In the genomic region with DNA sequence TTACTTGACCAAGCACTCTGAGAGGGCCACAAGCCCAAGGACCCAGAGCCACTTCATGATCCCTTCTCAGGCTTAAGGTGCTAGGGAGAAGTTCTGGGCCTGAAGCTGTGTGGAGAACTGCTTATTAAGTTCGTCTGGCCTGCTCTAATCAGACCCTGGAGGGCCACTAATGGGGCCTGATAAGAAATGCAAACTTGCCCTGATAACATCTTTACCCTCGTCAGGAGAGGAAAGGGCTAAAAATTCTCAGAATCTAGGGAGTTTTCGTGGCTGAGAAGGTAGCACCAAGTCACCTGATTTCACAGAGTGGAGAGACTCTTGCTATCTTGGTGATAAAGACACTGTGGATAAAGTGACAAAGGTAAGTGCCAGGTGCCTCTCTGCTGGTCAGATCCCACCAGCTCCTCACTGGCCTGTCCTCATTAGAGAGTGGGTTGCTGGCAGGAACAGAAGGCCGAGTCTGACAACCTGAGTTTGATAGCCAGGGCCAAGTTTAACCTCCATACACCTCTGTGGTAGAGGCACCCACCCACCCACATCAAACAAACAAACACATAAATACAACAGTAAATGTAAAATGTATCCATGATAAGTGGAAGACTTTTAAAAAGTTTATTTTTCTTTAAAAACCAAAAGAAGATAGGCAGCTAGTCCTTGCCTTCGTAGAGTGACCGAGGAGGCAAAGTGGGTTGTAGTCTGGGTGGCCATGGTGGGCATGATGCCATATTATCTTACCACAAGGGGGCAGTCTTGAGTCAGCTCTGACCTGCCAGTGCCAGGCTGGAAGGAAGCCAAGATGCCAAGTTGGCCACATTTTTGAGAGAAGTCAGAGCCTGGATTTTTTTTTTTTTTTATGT, we compare ENCODE assay signal across 8 mouse cellular contexts. TPM values are rescaled to one million over a fixed set of nuclear protein-coding genes. Genes with fewer than 3 reads are reported as not detected.
DNase-seq lines count a peak whose midpoint lies in the region; ATAC-seq and TF ChIP-seq lines count a peak whose summit lies in the region.

Gene Pga5, minus strand, starts transcription at position 157 of the 857 bp plus-strand sequence.

- peak; percentile 75 for DNase-seq in CD4-positive helper T cell, adult 2 months (ENCODE audit: low read depth, low spot score)
- DNase-seq in adrenal gland, postnatal 4 days (ENCODE audit: low spot score in 2 of 2), result peak; percentile 50 to 74
- peak; percentile 59 for DNase-seq in heart, postnatal 0 days (ENCODE audit: low spot score)
- DNase-seq in layer of hippocampus, adult 18-20 months (ENCODE audit: low spot score in 2 of 2), result peak; percentile 62 to 92
- peak; percentile 85 for DNase-seq in lung, adult 2 months
- peak; percentile 61 for DNase-seq in testis, postnatal 14 days (ENCODE audit: low spot score)

- TF ChIP-seq CTCF in heart, postnatal 0 days (IDR thresholded peaks at IDR 0.05; ENCODE audit: low read depth), result peak; percentile 89
- TF ChIP-seq CTCF in lung, adult 2 months (IDR thresholded peaks at IDR 0.05; ENCODE audit: insufficient read depth, low read length), result peak; percentile 98
- TF ChIP-seq CTCF in olfactory bulb, adult 2 months (IDR thresholded peaks at IDR 0.05; ENCODE audit: insufficient read depth, low read depth, low read length), result peak; percentile 64

- no peak within 1 kb of the TSS for H3K4me2 ChIP-seq in heart, postnatal 0 days (ENCODE audit: low read depth, low read length)

- no peaks in the 10 kb centered on the region for H3K4me1 ChIP-seq in heart, postnatal 0 days (ENCODE audit: control insufficient read depth, insufficient read depth)
- H3K4me1 ChIP-seq in lung, adult 2 months (ENCODE audit: control insufficient read depth, insufficient read depth, low read length), result no peaks in the 10 kb centered on the region
- no peaks in the 10 kb centered on the region for H3K4me1 ChIP-seq in olfactory bulb, adult 2 months (ENCODE audit: control insufficient read depth, insufficient read depth, low read length)

- peak; percentile 88 for ATAC-seq in erythroid progenitor cell, adult 5-6 weeks (replicated peaks; ENCODE audit: low FRiP score, poor library complexity, severe bottlenecking)
- ATAC-seq in heart, postnatal 0 days (ENCODE audit: insufficient read depth, low read depth), result peak; percentile 35; the same call in 1 of the 2 replicates

- TF ChIP-seq EP300 in heart, postnatal 0 days (IDR thresholded peaks at IDR 0.05; ENCODE audit: low read depth), result no peak

- no peaks in the 10 kb centered on the region for H3K36me3 ChIP-seq in heart, postnatal 0 days (replicated peaks; ENCODE audit: control insufficient read depth, insufficient read depth, low read length)

- no peak within 1 kb of the TSS for H3K4me3 ChIP-seq in heart, postnatal 0 days (ENCODE audit: low read depth, low read length)
- H3K4me3 ChIP-seq in lung, adult 2 months (replicated peaks; ENCODE audit: extremely low read depth, low read depth, low read length), result no peak within 1 kb of the TSS
- H3K4me3 ChIP-seq in olfactory bulb, adult 2 months (ENCODE audit: insufficient read depth, low read depth, low read length), result no peak within 1 kb of the TSS

- whole genome bisulfite sequencing in heart, postnatal 0 days, result 23% methylated on average over 6 of the region's 6 CpGs
- 21% methylated on average over 6 of the region's 6 CpGs for WGBS in lung, adult 2 months
- WGBS in olfactory bulb, adult 2 months, result 31% methylated on average over 6 of the region's 6 CpGs

- no peak within 1 kb of the TSS for H3K27ac ChIP-seq in heart, postnatal 0 days (ENCODE audit: low read depth)
- H3K27ac ChIP-seq in olfactory bulb, adult 2 months (ENCODE audit: insufficient read depth, low read depth, low read length), result no peak within 1 kb of the TSS

- no peaks in the 10 kb centered on the region for H3K9me3 ChIP-seq in heart, postnatal 0 days (replicated peaks; ENCODE audit: control insufficient read depth, low read length)

- no peaks in the 10 kb centered on the region for H3K27me3 ChIP-seq in heart, postnatal 0 days (ENCODE audit: control insufficient read depth, insufficient read depth, low read length)

- no peak for TF ChIP-seq POLR2A in lung, adult 2 months (IDR thresholded peaks at IDR 0.05; ENCODE audit: borderline replicate concordance, extremely low read depth, low read depth, low read length)
- no peak for TF ChIP-seq POLR2A in olfactory bulb, adult 2 months (IDR thresholded peaks at IDR 0.05; ENCODE audit: insufficient read depth, low read depth, low read length)

- H3K9ac ChIP-seq in heart, postnatal 0 days (replicated peaks; ENCODE audit: low read depth, low read length), result no peak within 1 kb of the TSS

RNA-seq across cellular contexts. Expression of gene Pga5, which starts in this region (rescaled TPM):
- total RNA-seq in adrenal gland, postnatal 4 days (2021), result under 1 TPM in 1 of 2 experiments, not detected in 1; 0.56 TPM
- total RNA-seq in erythroid progenitor cell, adult 5-6 weeks (2015; ENCODE audit: low replicate concordance), result not detected in 2 replicates
- not detected in 2 replicates for total RNA-seq in erythroid progenitor cell, adult 5-6 weeks (2017; ENCODE audit: low replicate concordance)
- total RNA-seq in heart, postnatal 0 days (2014; rRNA removed; ENCODE audit: low replicate concordance), result not detected in 2 replicates
- polyA plus RNA-seq in heart, postnatal 0 days (2015; fragmentation: Nextera tagmentation; extraction: Ambion mirVana), result not detected in 2 replicates
- total RNA-seq in layer of hippocampus, adult 18-20 months (2021), result not detected
- polyA plus RNA-seq in lung, adult 2 months (2012; rRNA removed), result not detected in 2 replicates
- not detected in 2 replicates for polyA plus RNA-seq in olfactory bulb, adult 2 months (2012; ENCODE audit: insufficient read depth, insufficient read length, low replicate concordance, missing spikeins)

Comparison
In these comparisons a context has a peak if more than half of its experiments do, and no peak if none do; other contexts are left out.
1. Peak in DNase-seq in adrenal gland, postnatal 4 days; RNA of the gene not detected or under 1 TPM.
2. Peak in ATAC-seq in erythroid progenitor cell, adult 5-6 weeks; RNA of the gene not detected or under 1 TPM.
3. Peak in DNase-seq and ATAC-seq in heart, postnatal 0 days; RNA of the gene not detected or under 1 TPM.
4. Peak in DNase-seq in layer of hippocampus, adult 18-20 months; RNA of the gene not detected or under 1 TPM.
5. Peak in DNase-seq in lung, adult 2 months; RNA of the gene not detected or under 1 TPM.